Mouse (Mus musculus) WW6 (cell line): ENCODE measurements around the gene Gm9821.

ENCODE experiments used
- DNase-seq: peaks from one replicate; pipeline ENCODE4 v3.0.0-alpha.2; 2013; ENCODE audit warnings: low read depth, low spot score

The Gm9821 gene

GRCm38 (mm10) chr2:91945483-91945882 lies at the start of gene Gm9821:
Gm9821 (plus strand) TSS chr2:91945703.
- DNase-seq, result no peak

- DNase-seq, result no peak
Measured at GRCm38 (mm10) chr2:91897968-91898367, 47.5 kb upstream of the Gm9821 start.

GRCm38 (mm10) chr2:91899141-91899540 lies 46.4 kb upstream of the Gm9821 start:
- no peak for DNase-seq

- no peak for DNase-seq
Measured at GRCm38 (mm10) chr2:91900431-91900830, 45.1 kb upstream of the Gm9821 start.

GRCm38 (mm10) chr2:91902336-91902735 lies 43.2 kb upstream of the Gm9821 start:
- no peak for DNase-seq

- DNase-seq, result no peak
Measured at GRCm38 (mm10) chr2:91903171-91903925, 42.2 kb upstream of the Gm9821 start.

- no peak for DNase-seq
Measured at GRCm38 (mm10) chr2:91904618-91905307, 40.7 kb upstream of the Gm9821 start.

DNA sequence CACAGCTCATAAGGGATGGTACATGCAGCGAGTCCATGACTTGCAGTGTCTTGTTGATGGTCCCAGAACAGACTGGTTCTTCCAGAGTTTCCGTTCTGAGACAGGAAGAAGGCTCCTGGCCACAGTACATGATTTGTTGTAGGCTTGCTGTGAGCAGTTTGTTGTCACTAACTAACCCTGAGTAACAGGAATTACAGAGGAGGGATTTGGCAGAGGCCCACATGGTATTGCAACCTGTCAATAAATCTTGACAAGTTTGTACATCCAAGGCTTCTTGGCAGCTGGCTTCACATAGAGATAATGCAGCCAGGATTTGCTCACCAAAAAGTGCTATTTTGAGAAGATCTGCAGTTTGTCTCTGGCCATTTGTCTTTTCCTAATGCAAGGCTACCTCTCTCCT lies 39.4 kb upstream of the Gm9821 start:
- no peak for DNase-seq

DNA sequence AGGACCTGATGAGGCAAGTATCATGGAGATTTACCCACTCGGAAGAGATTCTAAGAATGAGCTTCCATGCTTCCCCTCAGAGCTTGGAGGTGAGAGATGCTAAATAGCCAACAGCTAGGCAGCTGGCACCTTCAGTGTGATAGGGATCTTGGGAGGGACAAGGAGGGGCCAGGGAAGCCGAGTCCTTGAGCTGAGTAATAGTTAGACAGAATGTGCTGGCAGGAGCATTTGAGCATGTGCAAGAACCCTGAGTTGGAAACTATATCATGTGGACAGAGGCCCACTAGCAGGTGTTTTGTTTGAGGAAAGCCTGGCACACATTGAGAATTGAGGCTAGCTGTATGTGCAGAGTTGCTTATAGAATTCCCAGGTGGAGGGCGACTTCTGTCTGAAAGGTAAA lies 32.9 kb upstream of the Gm9821 start:
- DNase-seq, result no peak

- no peak for DNase-seq
Measured at GRCm38 (mm10) chr2:91913328-91914110, 32.0 kb upstream of the Gm9821 start.

DNA sequence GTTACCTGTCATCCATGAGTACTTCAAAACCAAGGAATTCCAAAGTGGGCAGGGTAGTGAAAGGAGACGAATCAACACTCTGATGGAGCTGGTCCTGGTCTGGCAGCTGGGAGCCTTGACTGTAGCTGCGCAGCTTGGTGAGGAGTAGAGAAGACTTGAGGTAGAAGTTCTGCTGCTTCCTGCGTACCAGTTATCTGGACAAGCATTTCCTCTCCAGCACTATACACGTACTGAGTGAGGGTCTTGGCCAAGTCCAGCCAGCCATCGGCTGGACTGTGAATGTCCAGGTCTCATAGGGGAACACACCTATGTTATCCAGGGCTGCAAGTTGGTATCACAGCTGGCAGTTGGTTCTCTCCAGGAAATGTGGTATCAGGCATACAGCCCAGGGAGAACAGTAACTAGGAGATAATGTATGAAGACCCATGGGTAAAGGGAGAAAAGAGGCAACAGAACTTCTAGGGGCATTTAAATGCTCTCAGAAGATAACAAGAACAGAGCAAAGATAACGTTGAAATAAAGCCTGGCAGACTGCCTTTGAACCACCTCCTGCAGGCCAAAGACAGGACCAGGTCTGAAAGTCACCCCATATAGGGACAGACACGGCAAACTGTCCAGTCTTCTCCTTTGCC lies 29.0 kb upstream of the Gm9821 start:
- no peak for DNase-seq

DNA sequence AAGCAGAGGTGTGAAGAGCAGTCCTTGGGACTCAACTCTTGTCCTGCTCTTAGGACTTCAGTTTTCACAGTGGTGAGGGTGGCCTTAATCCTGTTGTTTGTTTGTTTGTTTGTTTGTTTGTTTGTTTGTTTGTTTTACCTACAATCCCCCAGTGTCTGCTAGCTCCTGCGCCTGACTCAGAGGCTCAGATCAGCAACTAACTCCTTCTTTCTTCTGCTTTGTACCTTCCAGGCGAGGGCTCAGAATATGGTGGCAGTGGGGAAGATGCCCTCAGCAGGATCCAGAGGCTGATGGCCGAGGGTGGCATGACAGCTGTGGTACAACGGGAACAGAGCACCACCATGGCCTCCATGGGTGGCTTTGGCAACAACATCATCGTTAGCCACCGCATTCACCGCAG lies 28.4 kb upstream of the Gm9821 start:
- DNase-seq, result no peak

- no peak for DNase-seq
Measured at GRCm38 (mm10) chr2:91920130-91920529, 25.4 kb upstream of the Gm9821 start.

- no peak for DNase-seq
Measured at GRCm38 (mm10) chr2:91921181-91921789, 24.2 kb upstream of the Gm9821 start.

DNA sequence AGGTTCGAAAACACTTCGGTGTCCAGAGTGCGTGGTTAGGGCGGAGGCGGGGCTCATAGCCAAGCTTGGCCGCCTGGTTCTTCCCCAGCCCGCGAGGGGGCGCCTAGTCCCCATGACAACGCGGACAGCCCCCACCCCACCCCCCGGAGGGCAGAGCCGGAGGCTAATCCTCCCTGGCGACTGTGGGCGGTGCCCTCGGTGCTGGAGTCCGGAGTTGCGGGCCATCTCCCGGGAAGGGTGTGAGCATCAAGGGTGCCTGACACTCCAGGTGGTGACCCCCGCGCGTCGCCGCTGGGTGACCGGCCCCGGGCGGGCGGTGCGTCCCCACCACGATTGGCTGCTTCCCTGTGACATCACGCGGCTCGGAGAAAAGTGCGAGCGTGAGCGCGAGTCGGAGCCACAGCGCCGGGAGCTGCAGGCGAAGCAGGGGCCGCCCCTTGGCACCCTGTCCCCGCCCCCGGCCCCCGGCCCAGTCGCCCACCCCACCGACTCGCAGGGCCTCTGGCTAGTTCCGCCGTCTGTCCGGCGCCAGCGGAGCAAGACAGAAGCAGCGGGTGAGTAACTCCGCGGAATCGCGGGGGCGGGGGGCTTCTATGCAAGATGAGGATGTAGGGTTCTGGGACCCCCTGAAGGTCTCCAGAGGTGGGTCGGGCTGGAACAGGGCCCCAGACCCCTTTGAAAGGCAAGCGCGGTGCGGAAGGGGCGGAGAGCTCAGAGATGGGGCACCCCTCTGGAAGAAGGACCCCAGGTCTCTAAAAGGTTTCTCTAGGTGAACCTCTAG lies 23.5 kb upstream of the Gm9821 start:
- DNase-seq, result no peak

DNA sequence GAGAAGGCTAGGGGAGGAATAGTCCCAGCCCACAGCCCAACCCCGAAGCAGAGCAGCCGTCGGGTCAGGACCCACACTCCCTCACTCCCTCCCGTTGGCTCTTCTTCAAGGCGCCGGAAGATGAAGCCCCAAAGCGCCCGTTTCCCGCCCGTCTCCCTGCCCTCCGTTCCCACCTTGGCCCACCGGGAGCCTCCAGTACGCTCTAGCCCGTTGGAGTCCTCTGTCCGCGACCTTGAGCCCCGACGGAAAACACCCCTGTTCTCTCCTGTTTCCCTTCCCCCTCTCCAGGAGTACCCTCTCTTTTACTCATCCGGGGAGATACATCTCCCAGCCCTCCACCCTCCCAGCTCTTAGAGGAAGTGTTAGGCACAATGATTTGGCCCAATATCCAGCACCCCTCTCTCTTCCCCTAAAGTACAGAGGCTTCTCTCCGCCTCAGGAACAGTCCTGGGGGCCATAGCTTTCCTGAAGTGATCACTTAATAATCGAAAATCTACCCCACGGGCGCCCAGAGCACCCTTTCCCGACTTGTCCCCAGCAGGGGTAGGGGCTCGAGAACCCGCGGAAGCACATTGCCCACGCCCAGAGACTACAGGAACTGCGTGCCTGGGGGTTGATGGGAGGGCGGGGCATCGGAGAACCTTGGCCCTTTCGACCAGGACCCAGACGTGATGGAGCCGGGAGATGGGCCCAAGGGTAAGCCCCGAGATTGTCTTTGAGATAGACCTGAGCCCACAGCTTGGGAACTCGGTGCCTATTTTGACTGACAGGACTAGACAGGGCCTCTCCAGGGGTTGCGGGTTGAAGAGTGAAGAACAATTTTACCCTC lies 22.7 kb upstream of the Gm9821 start:
- DNase-seq, result no peak

- no peak for DNase-seq
Measured at GRCm38 (mm10) chr2:91923415-91924337, 21.8 kb upstream of the Gm9821 start.

GRCm38 (mm10) chr2:91924726-91925125 lies 20.8 kb upstream of the Gm9821 start:
- DNase-seq, result no peak

DNA sequence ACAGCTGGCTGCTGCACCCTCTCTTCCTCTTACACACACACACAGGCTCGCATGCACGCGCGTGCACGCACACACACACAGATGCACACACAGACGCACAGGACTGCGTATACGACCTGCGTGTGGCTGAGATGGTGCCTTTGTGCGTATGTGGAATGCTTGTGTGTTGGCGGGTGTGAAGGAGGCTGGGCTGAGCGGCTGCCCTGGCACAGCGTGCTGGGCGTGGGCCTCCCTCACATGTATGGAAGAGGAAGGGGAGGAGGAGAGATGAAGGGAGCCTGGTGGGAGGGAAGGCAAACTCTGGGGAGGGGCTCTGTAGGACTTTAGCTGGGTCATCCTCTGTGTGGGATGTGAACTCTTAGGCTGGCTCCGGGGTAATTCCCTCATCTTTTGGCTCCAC lies 20.1 kb upstream of the Gm9821 start:
- no peak for DNase-seq
